Mouse (Mus musculus) limb, embryonic 11.5 days (tissue): ENCODE data around the gene Fyb. TPM values are rescaled to one million over a fixed set of nuclear protein-coding genes. Genes with fewer than 3 reads are reported as not detected.

Source experiments
- ATAC-seq: fragments of 200-750 bp; cut with Nextera tagmentation; 2 replicates; pipeline ENCODE4 v1.8.0; 2017; ENCODE audit warnings: low read depth; ENCODE audit not compliant: insufficient number of reproducible peaks, low FRiP score, low TSS enrichment
- DNase-seq: peaks from one replicate; pipeline ENCODE4 v3.0.0-alpha.2; 2015; ENCODE audit warnings: low spot score
- H3K27ac ChIP-seq: fragments of 300-500 bp; sonication (generic); replicated peaks from 2 replicates; pipeline ENCODE4 v1.5.1; 2014; ENCODE audit warnings: low read depth, mild to moderate bottlenecking, low read length
- H3K27me3 ChIP-seq: fragments of 300-500 bp; sonication (generic); 2 replicates; pipeline ENCODE4 v1.6.1; 2014; ENCODE audit warnings: mild to moderate bottlenecking, low read length, mixed read lengths; ENCODE audit not compliant: control insufficient read depth, insufficient read depth
- H3K36me3 ChIP-seq: fragments of 300-500 bp; sonication (generic); 2 replicates; pipeline ENCODE4 v1.6.1; 2014; ENCODE audit warnings: mild to moderate bottlenecking, low read length, moderate library complexity, mixed read lengths; ENCODE audit not compliant: control insufficient read depth, insufficient read depth
- H3K4me1 ChIP-seq: fragments of 300-500 bp; sonication (generic); 2 replicates; pipeline ENCODE4 v1.6.1; 2014; ENCODE audit warnings: low read length, mixed read lengths; ENCODE audit not compliant: control insufficient read depth, insufficient read depth
- H3K4me2 ChIP-seq: fragments of 300-500 bp; sonication (generic); 2 replicates; pipeline ENCODE4 v1.6.1; 2014; ENCODE audit warnings: low read depth, mild to moderate bottlenecking, moderate library complexity; ENCODE audit not compliant: severe bottlenecking
- H3K4me3 ChIP-seq: fragments of 300-500 bp; sonication (generic); 2 replicates; pipeline ENCODE4 v1.5.1; 2014; ENCODE audit warnings: low read depth, low read length
- H3K9ac ChIP-seq: fragments of 300-500 bp; sonication (generic); 2 replicates; pipeline ENCODE4 v1.6.1; 2014; ENCODE audit warnings: mild to moderate bottlenecking, low read length
- H3K9me3 ChIP-seq: fragments of 300-500 bp; sonication (generic); 2 replicates; pipeline ENCODE4 v1.6.1; 2016; ENCODE audit warnings: low read length; ENCODE audit not compliant: control insufficient read depth
- WGBS: fragments of 180-500 bp; shearing (Covaris S2); extraction: QIAGEN DNeasy Blood & Tissue Kit; methylation state at CpG from one replicate; pipeline ENCODE4 v1.1.7; 2014; 5-methylcytosine and 5-hydroxymethylcytosine counted together
- polyA plus RNA-seq: library from polyadenylated mRNA; unstranded; fragments of >200 nt; fragmentation: Nextera tagmentation; extraction: Ambion mirVana; gene quantifications from 2 replicates; pipeline ENCODE4 v1.2.1, GENCODE M21; 2014

The Fyb gene
- polyA plus RNA-seq, 1 experiment from 2014 or later: 3.3 TPM

- Histone ChIP-seq H3K9ac (no peak overlapping the region), H3K4me2 (no peak overlapping the region), H3K27me3 (no peaks in the 10 kb centered on the region), H3K27ac (no peak overlapping the region), H3K9me3 (no peaks in the 10 kb centered on the region), H3K4me1 (no peaks in the 10 kb centered on the region), H3K36me3 (no peaks in the 10 kb centered on the region), H3K4me3 (no peak overlapping the region)
- ATAC-seq: no peak
- no peak for DNase-seq
- 86% methylated on average over 2 of the region's 2 CpGs for WGBS
Observed at GRCm38 (mm10) chr15:6524801-6525200, 2.1 kb downstream of the Fyb start.

- WGBS: 85% methylated on average over 3 of the region's 3 CpGs
- H3K27me3 ChIP-seq: no peaks in the 10 kb centered on the region
- H3K4me1 ChIP-seq: no peaks in the 10 kb centered on the region
- DNase-seq: no peak
- no peak for ATAC-seq
- H3K27ac ChIP-seq: no peak overlapping the region
- H3K9me3 ChIP-seq: no peaks in the 10 kb centered on the region
- H3K4me3 ChIP-seq: no peak overlapping the region
- no peak overlapping the region for H3K9ac ChIP-seq
- no peaks in the 10 kb centered on the region for H3K36me3 ChIP-seq
- no peak overlapping the region for H3K4me2 ChIP-seq
Observed at GRCm38 (mm10) chr15:6525386-6525785, 2.7 kb downstream of the Fyb start.

GRCm38 (mm10) chr15:6533858-6534343, 11.2 kb downstream of the Fyb start:
- Histone ChIP-seq H3K9me3 (no peaks in the 10 kb centered on the region), H3K9ac (no peak overlapping the region), H3K27ac (no peak overlapping the region), H3K36me3 (no peaks in the 10 kb centered on the region), H3K4me3 (no peak overlapping the region), H3K4me1 (no peaks in the 10 kb centered on the region), H3K27me3 (no peaks in the 10 kb centered on the region), H3K4me2 (no peak overlapping the region)
- DNase-seq (no peak), ATAC-seq (no peak)
- WGBS: 90% methylated on average over 3 of the region's 3 CpGs

- Histone ChIP-seq H3K36me3 (no peaks in the 10 kb centered on the region), H3K27ac (no peak overlapping the region), H3K27me3 (no peaks in the 10 kb centered on the region), H3K9ac (no peak overlapping the region), H3K4me1 (no peaks in the 10 kb centered on the region), H3K4me2 (no peak overlapping the region), H3K4me3 (no peak overlapping the region), H3K9me3 (no peaks in the 10 kb centered on the region)
- ATAC-seq (no peak), DNase-seq (no peak)
- 91% methylated on average over 8 of the region's 8 CpGs for WGBS
Observed at GRCm38 (mm10) chr15:6534592-6534991, 11.9 kb downstream of the Fyb start.

- DNase-seq (no peak), ATAC-seq (no peak)
- Histone ChIP-seq H3K27me3 (no peaks in the 10 kb centered on the region), H3K4me2 (no peak overlapping the region), H3K9ac (no peak overlapping the region), H3K4me3 (no peak overlapping the region), H3K9me3 (no peaks in the 10 kb centered on the region), H3K27ac (no peak overlapping the region), H3K4me1 (no peaks in the 10 kb centered on the region), H3K36me3 (no peaks in the 10 kb centered on the region)
- 72% methylated on average over 7 of the region's 7 CpGs for WGBS
Observed at GRCm38 (mm10) chr15:6539639-6540338, 17.1 kb downstream of the Fyb start.

- H3K27me3 ChIP-seq: no peaks in the 10 kb centered on the region
- no peaks in the 10 kb centered on the region for H3K9me3 ChIP-seq
- DNase-seq (no peak), ATAC-seq (no peak)
- no peaks in the 10 kb centered on the region for H3K4me1 ChIP-seq
- no peak overlapping the region for H3K9ac ChIP-seq
- no peak overlapping the region for H3K4me2 ChIP-seq
- 90% methylated on average over 4 of the region's 4 CpGs for WGBS
- H3K27ac ChIP-seq: no peak overlapping the region
- H3K4me3 ChIP-seq: no peak overlapping the region
- H3K36me3 ChIP-seq: no peaks in the 10 kb centered on the region
Observed at GRCm38 (mm10) chr15:6548911-6549310, 26.3 kb downstream of the Fyb start.

GRCm38 (mm10) chr15:6551875-6552274, 29.2 kb downstream of the Fyb start:
- no peak for ATAC-seq
- no peaks in the 10 kb centered on the region for H3K36me3 ChIP-seq
- no peak overlapping the region for H3K9ac ChIP-seq
- no peak overlapping the region for H3K4me2 ChIP-seq
- no peak for DNase-seq
- no peaks in the 10 kb centered on the region for H3K4me1 ChIP-seq
- 89% methylated on average over 7 of the region's 7 CpGs for WGBS
- no peak overlapping the region for H3K4me3 ChIP-seq
- H3K27ac ChIP-seq: no peak overlapping the region
- H3K9me3 ChIP-seq: no peaks in the 10 kb centered on the region
- no peaks in the 10 kb centered on the region for H3K27me3 ChIP-seq

GRCm38 (mm10) chr15:6554742-6555141, 32.1 kb downstream of the Fyb start:
- no peak for ATAC-seq
- H3K27ac ChIP-seq: no peak overlapping the region
- no peaks in the 10 kb centered on the region for H3K9me3 ChIP-seq
- no peaks in the 10 kb centered on the region for H3K27me3 ChIP-seq
- no peak for DNase-seq
- H3K36me3 ChIP-seq: no peaks in the 10 kb centered on the region
- H3K4me1 ChIP-seq: no peaks in the 10 kb centered on the region
- WGBS: 86% methylated on average over 4 of the region's 4 CpGs
- H3K4me2 ChIP-seq: no peak overlapping the region
- H3K4me3 ChIP-seq: no peak overlapping the region
- no peak overlapping the region for H3K9ac ChIP-seq

- Histone ChIP-seq H3K36me3 (no peaks in the 10 kb centered on the region), H3K9me3 (no peaks in the 10 kb centered on the region), H3K27ac (no peak overlapping the region), H3K4me1 (no peaks in the 10 kb centered on the region), H3K27me3 (no peaks in the 10 kb centered on the region), H3K4me2 (no peak overlapping the region), H3K9ac (no peak overlapping the region), H3K4me3 (no peak overlapping the region)
- ATAC-seq (no peak), DNase-seq (no peak)
- 73% methylated on average over 2 of the region's 2 CpGs for WGBS
Observed at GRCm38 (mm10) chr15:6555536-6555935, 32.9 kb downstream of the Fyb start.
